Mouse (Mus musculus) liver, postnatal 0 days (tissue): ENCODE results near the gene Trim17.

Source experiments
- CTCF ChIP-seq: sonication (generic); IDR thresholded peaks from 2 replicates; pipeline ENCODE4 v1.5.1; 2016; ENCODE audit warnings: antibody characterized with exemption, low read depth
- EP300 ChIP-seq: IDR thresholded peaks from 2 replicates; pipeline ENCODE4 v1.6.1; 2016; ENCODE audit warnings: antibody characterized with exemption, low read depth, mild to moderate bottlenecking

DNA sequence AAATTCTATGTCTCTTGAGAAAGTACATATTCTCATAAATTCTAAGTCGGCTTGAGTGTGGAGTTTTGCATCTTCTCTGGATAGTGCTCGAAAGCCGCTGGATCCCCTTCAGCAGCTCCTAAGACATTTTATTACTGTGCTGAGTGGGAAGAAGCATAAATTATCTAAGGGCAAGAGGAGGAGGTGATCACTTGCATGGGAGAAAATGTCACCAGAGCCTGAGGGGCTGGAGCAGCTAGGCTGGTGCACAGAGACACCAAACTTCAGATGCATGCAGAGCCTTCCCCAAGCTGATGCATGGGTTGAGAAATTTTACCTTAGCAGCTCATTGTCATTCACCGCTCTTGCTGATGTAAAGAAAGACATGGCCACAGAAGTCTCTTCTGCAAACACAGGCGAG is 10.3 kb upstream of the Trim17 start:
- TF ChIP-seq CTCF = no peak
- no peak for TF ChIP-seq EP300
